Mouse (Mus musculus) myocyte (in vitro differentiated cells): ENCODE measurements around the gene Setd7. TPM values are rescaled to one million over a fixed set of nuclear protein-coding genes. Genes with fewer than 3 reads are reported as not detected.

ENCODE experiments used
- H3K27me3 ChIP-seq: one replicate; pipeline ENCODE4 v1.6.1; 2011; ENCODE audit not compliant: control insufficient read depth, insufficient read depth, insufficient read length
- H3K36me3 ChIP-seq: one replicate; pipeline ENCODE4 v1.6.1; 2011; ENCODE audit not compliant: control insufficient read depth, insufficient read depth
- H3K4me2 ChIP-seq: one replicate; pipeline ENCODE4 v1.6.1; 2011; ENCODE audit warnings: low read depth, control low read depth
- H3K4me3 ChIP-seq: one replicate; pipeline ENCODE4 v1.5.1; 2011; ENCODE audit warnings: mild to moderate bottlenecking, control low read depth, moderate library complexity
- H3K79me2 ChIP-seq: one replicate; pipeline ENCODE4 v1.6.1; 2011; ENCODE audit not compliant: control insufficient read depth, insufficient read depth
- H3ac ChIP-seq: one replicate; pipeline ENCODE4 v1.6.1; 2011; ENCODE audit not compliant: control insufficient read depth, insufficient read length
- CEBPB ChIP-seq: IDR thresholded peaks from 2 replicates; pipeline ENCODE4 v1.6.1; 2011; ENCODE audit warnings: mild to moderate bottlenecking, moderate library complexity; ENCODE audit not compliant: poor library complexity, insufficient read depth, severe bottlenecking
- E2F4 ChIP-seq: IDR thresholded peaks from one replicate; pipeline ENCODE4 v1.6.1; 2011; ENCODE audit warnings: mild to moderate bottlenecking, control low read depth, moderate library complexity; ENCODE audit not compliant: insufficient read depth
- MAX ChIP-seq: IDR thresholded peaks from one replicate; pipeline ENCODE4 v1.6.1; 2011; ENCODE audit warnings: low read depth, mild to moderate bottlenecking, control low read depth
- MYOD1 ChIP-seq, 3 experiments: IDR thresholded peaks; one replicate each; pipeline ENCODE4 v1.6.1; 2011; ENCODE audit warnings: control low read depth in 2 of 3, low read depth in 2 of 3, mild to moderate bottlenecking in 2 of 3, moderate library complexity in 1 of 3; ENCODE audit not compliant: insufficient read length in 2 of 3, control insufficient read depth in 1 of 3
- MYOG ChIP-seq, 3 experiments: IDR thresholded peaks; one replicate each; pipeline ENCODE4 v1.6.1; 2011; ENCODE audit warnings: control low read depth in 2 of 3, low read depth in 2 of 3, mild to moderate bottlenecking in 2 of 3; ENCODE audit not compliant: insufficient read length in 2 of 3, control insufficient read depth in 1 of 3, insufficient read depth in 1 of 3
- POLR2A ChIP-seq: IDR thresholded peaks from one replicate; pipeline ENCODE4 v1.6.1; 2011; ENCODE audit warnings: low read depth, mild to moderate bottlenecking, control low read depth, moderate library complexity; ENCODE audit not compliant: insufficient read length
- POLR2AphosphoS2 ChIP-seq: IDR thresholded peaks from one replicate; pipeline ENCODE4 v1.6.1; 2011; ENCODE audit warnings: low read depth, control low read depth; ENCODE audit not compliant: insufficient read length
- REST ChIP-seq: IDR thresholded peaks from one replicate; pipeline ENCODE4 v1.6.1; 2011; ENCODE audit warnings: mild to moderate bottlenecking, control low read depth, moderate library complexity; ENCODE audit not compliant: insufficient read depth, insufficient read length
- SRF ChIP-seq: IDR thresholded peaks from one replicate; pipeline ENCODE4 v1.6.1; 2011; ENCODE audit warnings: low read depth; ENCODE audit not compliant: control insufficient read depth, insufficient read length
- TCF12 ChIP-seq: IDR thresholded peaks from one replicate; pipeline ENCODE4 v1.6.1; 2011; ENCODE audit warnings: mild to moderate bottlenecking, control low read depth; ENCODE audit not compliant: poor library complexity, insufficient read depth, severe bottlenecking
- TCF3 ChIP-seq: IDR thresholded peaks from one replicate; pipeline ENCODE4 v1.6.1; 2011; ENCODE audit warnings: low read depth, control low read depth; ENCODE audit not compliant: insufficient read length
- USF1 ChIP-seq: IDR thresholded peaks from one replicate; pipeline ENCODE4 v1.6.1; 2011; ENCODE audit warnings: low read depth, mild to moderate bottlenecking, control low read depth, moderate library complexity
- polyA plus RNA-seq: library from polyadenylated mRNA; unstranded; fragments of >200 nt; fragmentation: generic; extraction: Trizol; gene quantifications from one replicate; pipeline ENCODE4 v1.2.1, GENCODE M21; 2012; ENCODE audit warnings: missing spikeins

Gene Setd7
- polyA plus RNA-seq, 1 experiment = 11.8 TPM

- Histone ChIP-seq H3ac (peak overlapping the region; percentile 72), H3K79me2 (peaks cover 43% of the 10 kb centered on the region), H3K4me3 (peak overlapping the region; percentile 81), H3K4me2 (peak overlapping the region; percentile 82), H3K27me3 (no peaks in the 10 kb centered on the region), H3K36me3 (no peaks in the 10 kb centered on the region)
- peak in 1 of 3 experiments; percentile 25 for TF ChIP-seq MYOG (IDR thresholded peaks at IDR 0.05; ENCODE audit: control insufficient read depth in 1 of 3, insufficient read depth in 1 of 3, insufficient read length in 2 of 3, low read depth in 2 of 3)
- no peak for TF ChIP-seq TCF3
- peak; percentile 74 for TF ChIP-seq POLR2AphosphoS2
- TF ChIP-seq SRF = no peak
- peak; percentile 70 for TF ChIP-seq POLR2A
- peak in 1 of 3 experiments; percentile 29 for TF ChIP-seq MYOD1 (IDR thresholded peaks at IDR 0.05; ENCODE audit: control insufficient read depth in 1 of 3, insufficient read length in 2 of 3, low read depth in 2 of 3)
These were observed 857 bp downstream of the Setd7 start for GRCm38 (mm10) chr3:51559594-51560450.

GRCm38 (mm10) chr3:51555583-51555982, 5.1 kb downstream of the Setd7 start:
- Histone ChIP-seq H3K79me2 (peaks cover 82% of the 10 kb centered on the region), H3K4me3 (no peak overlapping the region), H3ac (no peak overlapping the region), H3K36me3 (no peaks in the 10 kb centered on the region), H3K27me3 (no peaks in the 10 kb centered on the region), H3K4me2 (peak overlapping the region; percentile 9)
- TF ChIP-seq TCF3 = no peak
- no peak for TF ChIP-seq MYOG (IDR thresholded peaks at IDR 0.05; ENCODE audit: control insufficient read depth in 1 of 3, insufficient read depth in 1 of 3, insufficient read length in 2 of 3, low read depth in 2 of 3)
- no peak for TF ChIP-seq POLR2AphosphoS2
- TF ChIP-seq CEBPB = no peak
- TF ChIP-seq MAX = no peak
- TF ChIP-seq POLR2A = no peak
- TF ChIP-seq MYOD1 (IDR thresholded peaks at IDR 0.05; ENCODE audit: control insufficient read depth in 1 of 3, insufficient read length in 2 of 3, low read depth in 2 of 3) = no peak
- TF ChIP-seq E2F4 = no peak
- TF ChIP-seq REST = no peak
- no peak for TF ChIP-seq TCF12
- TF ChIP-seq USF1 = no peak
- no peak for TF ChIP-seq SRF

- H3K4me2 ChIP-seq = no peak overlapping the region
- no peaks in the 10 kb centered on the region for H3K36me3 ChIP-seq
- no peak overlapping the region for H3ac ChIP-seq
- H3K79me2 ChIP-seq = peaks cover 83% of the 10 kb centered on the region
- H3K4me3 ChIP-seq = no peak overlapping the region
- TF ChIP-seq MYOG (IDR thresholded peaks at IDR 0.05; ENCODE audit: control insufficient read depth in 1 of 3, insufficient read depth in 1 of 3, insufficient read length in 2 of 3, low read depth in 2 of 3) = no peak
- TF ChIP-seq TCF12 = no peak
- TF ChIP-seq MYOD1 (IDR thresholded peaks at IDR 0.05; ENCODE audit: control insufficient read depth in 1 of 3, insufficient read length in 2 of 3, low read depth in 2 of 3) = no peak
- TF ChIP-seq TCF3 = no peak
- no peak for TF ChIP-seq POLR2AphosphoS2
- TF ChIP-seq CEBPB = no peak
- no peak for TF ChIP-seq E2F4
- no peak for TF ChIP-seq POLR2A
- no peak for TF ChIP-seq MAX
- no peak for TF ChIP-seq USF1
- TF ChIP-seq REST = no peak
- TF ChIP-seq SRF = no peak
- H3K27me3 ChIP-seq = no peaks in the 10 kb centered on the region
These were observed 5.8 kb downstream of the Setd7 start for GRCm38 (mm10) chr3:51554836-51555235.

GRCm38 (mm10) chr3:51554067-51554466, 6.6 kb downstream of the Setd7 start:
- TF ChIP-seq USF1 (no peak), MYOG (IDR thresholded peaks at IDR 0.05; ENCODE audit: control insufficient read depth in 1 of 3, insufficient read depth in 1 of 3, insufficient read length in 2 of 3, low read depth in 2 of 3) (no peak), TCF3 (no peak), CEBPB (no peak), POLR2A (no peak), MYOD1 (IDR thresholded peaks at IDR 0.05; ENCODE audit: control insufficient read depth in 1 of 3, insufficient read length in 2 of 3, low read depth in 2 of 3) (no peak), REST (no peak), E2F4 (no peak), POLR2AphosphoS2 (no peak), SRF (no peak), MAX (no peak), TCF12 (no peak)
- H3K27me3 ChIP-seq = no peaks in the 10 kb centered on the region
- H3ac ChIP-seq = no peak overlapping the region
- peak overlapping the region; percentile 92 for H3K4me2 ChIP-seq
- no peaks in the 10 kb centered on the region for H3K36me3 ChIP-seq
- H3K79me2 ChIP-seq = peaks cover 80% of the 10 kb centered on the region
- no peak overlapping the region for H3K4me3 ChIP-seq
